Mouse (Mus musculus) embryonic fibroblast, embryonic 13.5 days (primary cell): ENCODE data around the gene Slc25a21. TPM values are rescaled to one million over a fixed set of nuclear protein-coding genes. Genes with fewer than 3 reads are reported as not detected.
A peak's percentile ranks its signal among the peaks of the same experiment; 100 is the strongest.

ENCODE experiments used
- H3K27ac ChIP-seq: 2 replicates; pipeline ENCODE4 v1.5.1; 2012; ENCODE audit warnings: low read length, control low read depth, inconsistent platforms; ENCODE audit not compliant: insufficient read depth
- H3K4me1 ChIP-seq: 2 replicates; pipeline ENCODE4 v1.6.1; 2011; ENCODE audit warnings: low read length; ENCODE audit not compliant: control insufficient read depth, insufficient read depth
- H3K4me3 ChIP-seq: 2 replicates; pipeline ENCODE4 v1.5.1; 2011; ENCODE audit warnings: mild to moderate bottlenecking, control low read depth, low read length; ENCODE audit not compliant: insufficient read depth
- CTCF ChIP-seq: IDR thresholded peaks from 2 replicates; pipeline ENCODE4 v1.5.1; 2011; ENCODE audit warnings: mild to moderate bottlenecking, control low read depth, low read length, moderate library complexity, borderline replicate concordance; ENCODE audit not compliant: insufficient read depth
- POLR2A ChIP-seq: IDR thresholded peaks from 2 replicates; pipeline ENCODE4 v1.6.1; 2011; ENCODE audit warnings: low read depth, mild to moderate bottlenecking, control low read depth, low read length, moderate library complexity
- polyA plus RNA-seq: library from polyadenylated mRNA; stranded (reverse); fragments of >200 nt; gene quantifications from 2 replicates; pipeline ENCODE4 v1.2.4, GENCODE M21; 2011; ENCODE audit warnings: low read depth; ENCODE audit not compliant: missing spikeins, insufficient read length

Gene Slc25a21
- polyA plus RNA-seq, 1 experiment: 0.19 TPM

DNA sequence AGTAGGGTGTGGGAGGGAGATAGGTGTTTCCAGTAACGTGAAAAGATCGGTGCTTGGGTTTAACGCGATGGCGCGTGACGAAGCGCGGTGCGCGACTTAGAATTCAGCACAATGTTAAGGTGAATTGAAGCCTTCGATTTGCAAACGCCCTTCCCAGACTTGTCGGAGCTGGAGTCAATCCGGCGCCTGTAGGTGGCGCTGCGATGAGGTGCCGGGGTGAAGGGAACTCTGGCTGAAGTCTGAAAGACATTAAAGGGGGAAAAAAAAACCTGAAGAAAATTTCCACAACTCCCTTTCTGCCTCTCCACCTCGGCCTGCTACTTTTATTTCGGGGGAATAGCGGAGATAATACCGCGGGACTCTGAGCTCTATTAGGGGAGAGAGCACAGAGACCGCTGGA, 507.5 kb downstream of the Slc25a21 start:
- Histone ChIP-seq H3K27ac (no peak overlapping the region), H3K4me1 (no peaks in the 10 kb centered on the region), H3K4me3 (no peak overlapping the region)
- TF ChIP-seq POLR2A (no peak), CTCF (peak; percentile 18; the same call in 1 of the 2 replicates)

DNA sequence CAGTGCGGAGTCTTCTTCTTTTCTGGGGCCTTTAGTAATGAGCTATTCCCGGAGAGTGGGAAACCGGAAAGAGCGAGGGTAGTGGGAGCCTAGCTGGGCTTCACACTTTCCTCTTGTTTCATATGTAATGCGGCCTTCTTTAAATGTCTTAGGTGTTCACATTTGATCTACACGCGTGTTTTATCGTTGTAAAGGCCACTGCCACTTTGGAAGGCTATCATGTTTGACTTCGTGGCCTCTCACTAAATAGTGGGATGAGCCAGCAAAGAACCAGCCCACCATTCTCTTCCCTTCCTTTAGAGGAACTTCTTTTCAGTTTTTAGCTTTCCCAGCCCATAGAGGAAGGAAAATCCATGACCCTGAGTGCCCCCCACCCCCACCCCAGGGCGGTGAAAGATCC, 507.9 kb downstream of the Slc25a21 start:
- TF ChIP-seq POLR2A (no peak), CTCF (no peak)
- H3K4me1 ChIP-seq: no peaks in the 10 kb centered on the region
- H3K27ac ChIP-seq: no peak overlapping the region
- H3K4me3 ChIP-seq: no peak overlapping the region

DNA sequence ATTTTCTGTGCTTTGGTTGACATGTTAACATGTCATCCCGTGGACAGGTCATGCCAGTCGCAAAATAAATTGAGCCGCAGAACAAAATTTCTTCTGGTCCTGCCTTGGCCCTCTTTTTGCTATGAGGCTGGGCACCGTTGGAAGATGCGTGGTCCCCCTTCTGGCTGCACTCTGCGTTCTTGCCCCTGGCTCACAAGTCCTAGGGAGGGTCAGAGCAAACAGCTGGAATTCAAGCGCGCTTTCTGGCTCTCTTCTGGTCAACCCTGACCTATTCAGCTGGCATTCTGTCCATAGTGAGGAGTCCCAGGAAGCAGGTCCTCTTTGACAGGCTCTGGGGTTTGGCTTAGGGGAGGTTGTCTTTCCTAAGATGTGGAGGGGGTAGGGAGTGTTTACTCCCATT, 508.4 kb downstream of the Slc25a21 start:
- TF ChIP-seq POLR2A: no peak
- no peak for TF ChIP-seq CTCF
- Histone ChIP-seq H3K27ac (no peak overlapping the region), H3K4me1 (no peaks in the 10 kb centered on the region), H3K4me3 (no peak overlapping the region)

DNA sequence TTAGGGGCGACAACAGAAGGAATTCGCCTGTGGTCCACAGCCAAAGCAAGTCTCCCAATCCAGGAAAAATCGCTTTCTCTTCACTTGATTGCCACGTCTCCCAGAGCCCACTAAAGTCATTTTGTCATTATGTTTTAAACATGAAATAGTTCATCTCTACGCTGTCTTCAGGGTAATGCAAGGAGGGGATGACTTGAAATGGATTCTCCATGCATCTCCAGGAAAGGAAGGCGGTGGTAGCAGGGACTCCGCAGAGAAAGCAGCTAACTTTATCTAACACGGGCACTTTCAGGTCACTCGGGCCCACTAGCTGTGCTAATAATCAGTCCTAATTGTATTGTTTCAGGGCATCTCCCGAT, 508.8 kb downstream of the Slc25a21 start:
- TF ChIP-seq POLR2A (no peak), CTCF (no peak)
- H3K27ac ChIP-seq: no peak overlapping the region
- H3K4me1 ChIP-seq: no peaks in the 10 kb centered on the region
- H3K4me3 ChIP-seq: no peak overlapping the region

DNA sequence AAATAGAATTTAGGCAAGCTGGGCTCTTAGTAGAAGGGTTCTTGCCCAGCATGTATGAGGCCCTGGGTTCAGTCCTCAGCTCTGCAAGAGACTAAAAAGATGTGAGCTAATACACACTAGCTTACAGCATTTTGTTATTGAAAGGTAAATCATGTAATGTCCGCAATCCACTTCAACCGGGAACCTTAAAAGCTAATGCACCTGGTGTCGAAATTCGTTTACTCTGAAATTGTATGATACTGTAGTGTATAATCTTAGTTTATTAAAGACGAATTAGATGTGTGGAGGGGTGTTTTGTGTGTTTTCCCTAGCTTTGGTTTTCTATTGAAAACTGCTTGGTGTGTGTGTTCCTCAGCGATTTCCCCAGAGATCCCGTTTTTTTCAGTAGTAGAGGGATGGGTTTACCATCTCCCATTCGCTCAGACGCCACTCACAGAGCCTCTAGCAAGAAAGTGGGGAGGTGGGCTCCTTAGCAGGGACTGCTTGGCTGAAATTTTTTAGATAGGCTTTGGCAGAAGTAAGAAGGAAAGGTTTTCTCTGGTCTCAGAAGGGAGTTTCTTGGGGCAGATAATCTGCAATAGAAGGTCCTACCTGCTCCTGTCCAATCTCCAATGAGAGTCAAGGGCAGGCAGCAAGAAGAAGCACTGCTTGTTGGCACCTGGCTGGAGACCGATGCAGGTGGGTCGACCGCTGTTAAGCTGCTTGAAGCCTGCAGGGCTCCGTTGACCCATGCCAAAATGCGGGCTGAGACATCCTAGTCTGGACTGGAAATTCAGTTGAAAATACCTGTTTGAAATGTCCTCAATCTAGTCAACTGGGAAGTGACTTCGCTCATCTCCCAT, 509.4 kb downstream of the Slc25a21 start:
- no peak for TF ChIP-seq CTCF
- TF ChIP-seq POLR2A: no peak
- Histone ChIP-seq H3K27ac (no peak overlapping the region), H3K4me3 (no peak overlapping the region), H3K4me1 (no peaks in the 10 kb centered on the region)

- H3K27ac ChIP-seq: no peak overlapping the region
- H3K4me3 ChIP-seq: peak overlapping the region; percentile 8; the same call in 1 of the 2 replicates
- H3K4me1 ChIP-seq: no peaks in the 10 kb centered on the region
- TF ChIP-seq CTCF: peak; percentile 76
- TF ChIP-seq POLR2A: no peak
Observed at GRCm38 (mm10) chr12:56681096-56681811, 516.0 kb downstream of the Slc25a21 start.

- TF ChIP-seq CTCF: no peak
- TF ChIP-seq POLR2A: no peak
- Histone ChIP-seq H3K27ac (no peak overlapping the region), H3K4me1 (no peaks in the 10 kb centered on the region), H3K4me3 (no peak overlapping the region)
Observed at GRCm38 (mm10) chr12:56677620-56678019, 519.7 kb downstream of the Slc25a21 start.

DNA sequence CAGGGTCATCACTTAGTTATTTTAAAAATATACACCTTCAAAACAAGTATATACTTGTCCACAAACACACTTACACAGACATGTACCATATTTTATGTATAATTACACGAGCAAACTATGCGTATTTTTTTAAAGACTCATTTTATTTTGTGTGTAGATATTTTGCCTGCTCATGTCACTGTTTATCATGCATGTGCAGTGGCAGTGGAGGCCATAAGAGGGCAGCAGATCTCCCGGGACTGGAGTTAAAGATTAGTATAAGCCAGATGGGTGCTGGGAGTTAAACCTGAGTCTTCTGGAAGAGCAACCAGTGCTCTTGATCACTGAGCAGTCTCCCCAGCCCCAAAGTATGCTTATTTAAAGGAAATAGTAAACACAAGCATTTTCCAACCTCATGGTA, 522.5 kb downstream of the Slc25a21 start:
- H3K4me1 ChIP-seq: no peaks in the 10 kb centered on the region
- TF ChIP-seq CTCF (peak; percentile 29; the same call in 1 of the 2 replicates), POLR2A (no peak)
- no peak overlapping the region for H3K27ac ChIP-seq
- no peak overlapping the region for H3K4me3 ChIP-seq

DNA sequence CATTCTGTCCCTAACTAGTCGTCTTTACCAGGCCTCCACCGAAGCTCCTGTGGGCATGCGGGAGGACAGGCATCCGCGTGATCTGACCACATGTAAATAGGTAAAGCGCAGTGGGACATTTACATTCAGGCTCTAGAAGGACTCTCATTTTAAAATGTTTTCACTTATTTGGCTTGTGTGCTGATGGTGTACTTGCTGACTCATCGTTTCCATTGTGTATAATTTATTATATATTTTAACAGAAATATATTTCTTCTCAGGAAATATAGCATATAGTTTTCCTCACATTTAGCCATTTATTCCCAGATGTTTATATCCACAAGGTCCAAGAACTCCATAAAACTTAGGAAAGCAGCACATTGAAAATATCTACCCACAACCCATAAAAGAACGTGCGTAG, 526.5 kb downstream of the Slc25a21 start:
- no peaks in the 10 kb centered on the region for H3K4me1 ChIP-seq
- H3K27ac ChIP-seq: no peak overlapping the region
- no peak for TF ChIP-seq POLR2A
- TF ChIP-seq CTCF: no peak
- no peak overlapping the region for H3K4me3 ChIP-seq
